Mouse (Mus musculus) MEL (cell line): ENCODE measurements around the gene Lcn2. TPM values are rescaled to one million over a fixed set of nuclear protein-coding genes. Genes with fewer than 3 reads are reported as not detected.
A peak's percentile ranks its signal among the peaks of the same experiment; 100 is the strongest.

Experiments used
- DNase-seq: peaks from one replicate; pipeline ENCODE4 v3.0.0; 2011; ENCODE audit warnings: low read depth, low spot score
- H3K27ac ChIP-seq: 2 replicates; pipeline ENCODE4 v1.5.1; 2012; ENCODE audit warnings: low read depth, mild to moderate bottlenecking, control low read depth, low read length, moderate library complexity; ENCODE audit not compliant: control insufficient read depth
- H3K27me3 ChIP-seq, 2 experiments: fragments of 150-350 bp in 1 of 2; sonication (generic) in 1 of 2; 2 replicates each; pipeline ENCODE4 v1.6.1; 2012; ENCODE audit warnings: low read length in 2 of 2, mild to moderate bottlenecking in 2 of 2, improper control_type of control experiment in 1 of 2, moderate library complexity in 1 of 2; ENCODE audit not compliant: insufficient read depth in 2 of 2, control insufficient read depth in 1 of 2
- H3K36me3 ChIP-seq, 2 experiments: 2 replicates each; pipeline ENCODE4 v1.6.1; 2012 to 2014; ENCODE audit warnings: low read length in 2 of 2, improper control_type of control experiment in 1 of 2, inconsistent platforms in 1 of 2, mild to moderate bottlenecking in 1 of 2; ENCODE audit not compliant: insufficient read depth in 2 of 2, control insufficient read depth in 1 of 2
- H3K4me1 ChIP-seq, 2 experiments: fragments of 150-350 bp in 1 of 2; sonication (generic) in 1 of 2; 2 replicates each; pipeline ENCODE4 v1.6.1; 2012; ENCODE audit warnings: low read length in 2 of 2, improper control_type of control experiment in 1 of 2, mild to moderate bottlenecking in 1 of 2; ENCODE audit not compliant: insufficient read depth in 2 of 2, control insufficient read depth in 1 of 2
- H3K4me3 ChIP-seq, 2 experiments: fragments of 150-350 bp in 1 of 2; sonication (generic) in 1 of 2; 2 replicates each; pipeline ENCODE4 v1.5.1; 2012; ENCODE audit warnings: low read depth in 2 of 2, low read length in 2 of 2, mild to moderate bottlenecking in 2 of 2, moderate library complexity in 2 of 2, control low read depth in 1 of 2, improper control_type of control experiment in 1 of 2; ENCODE audit not compliant: control insufficient read depth in 1 of 2, insufficient read depth in 1 of 2
- H3K79me2 ChIP-seq: 2 replicates; pipeline ENCODE4 v1.6.1; 2012; ENCODE audit warnings: mild to moderate bottlenecking, low read length, moderate library complexity; ENCODE audit not compliant: control insufficient read depth, poor library complexity, insufficient read depth
- H3K9ac ChIP-seq: 2 replicates; pipeline ENCODE4 v1.6.1; 2012; ENCODE audit warnings: low read depth, mild to moderate bottlenecking, control low read depth, low read length, moderate library complexity; ENCODE audit not compliant: control insufficient read depth, poor library complexity, severe bottlenecking
- H3K9me3 ChIP-seq: fragments of 150-350 bp; sonication (generic); replicated peaks from 2 replicates; pipeline ENCODE4 v1.6.1; 2012; ENCODE audit warnings: mild to moderate bottlenecking, low read length, improper control_type of control experiment, moderate library complexity; ENCODE audit not compliant: insufficient read depth
- BHLHE40 ChIP-seq: IDR thresholded peaks from 2 replicates; pipeline ENCODE4 v1.6.1; 2012; ENCODE audit warnings: low read depth, mild to moderate bottlenecking, inconsistent platforms, low read length, improper control_type of control experiment, borderline replicate concordance
- CTCF ChIP-seq, 3 experiments: IDR thresholded peaks in 2 of 3; conservative IDR thresholded peaks in 1 of 3; 2 replicates each; pipeline ENCODE4 v1.5.1; 2011 to 2012; ENCODE audit warnings: low read length in 3 of 3, low read depth in 2 of 3, mild to moderate bottlenecking in 2 of 3, improper control_type of control experiment in 1 of 3, inconsistent platforms in 1 of 3, mixed read lengths in 1 of 3, moderate library complexity in 1 of 3; ENCODE audit not compliant: control insufficient read depth in 1 of 3, insufficient read depth in 1 of 3, poor library complexity in 1 of 3, severe bottlenecking in 1 of 3
- ELF1 ChIP-seq: IDR thresholded peaks from 2 replicates; pipeline ENCODE4 v1.6.1; 2014; ENCODE audit warnings: low read depth, mild to moderate bottlenecking, inconsistent platforms, low read length, improper control_type of control experiment, moderate library complexity
- EP300 ChIP-seq, 2 experiments: IDR thresholded peaks; 2 replicates each; pipeline ENCODE4 v1.6.1; 2011; ENCODE audit warnings: improper control_type of control experiment in 2 of 2, low read length in 2 of 2, low read depth in 1 of 2, mild to moderate bottlenecking in 1 of 2
- ETS1 ChIP-seq: IDR thresholded peaks from 2 replicates; pipeline ENCODE4 v1.6.1; 2012; ENCODE audit warnings: low read depth, mild to moderate bottlenecking, inconsistent platforms, low read length, improper control_type of control experiment, moderate library complexity
- GABPA ChIP-seq: IDR thresholded peaks from 2 replicates; pipeline ENCODE4 v1.6.1; 2012; ENCODE audit warnings: low read depth, mild to moderate bottlenecking, inconsistent platforms, low read length, improper control_type of control experiment, moderate library complexity
- GATA1 ChIP-seq: IDR thresholded peaks from 2 replicates; pipeline ENCODE4 v1.6.1; 2011; ENCODE audit warnings: low read depth, low read length, improper control_type of control experiment
- HCFC1 ChIP-seq: IDR thresholded peaks from 2 replicates; pipeline ENCODE4 v1.6.1; 2012; ENCODE audit warnings: low read depth, mild to moderate bottlenecking, inconsistent platforms, low read length, improper control_type of control experiment, moderate library complexity
- MAFK ChIP-seq: IDR thresholded peaks from 2 replicates; pipeline ENCODE4 v1.6.1; 2011; ENCODE audit warnings: low read depth, mild to moderate bottlenecking, low read length, improper control_type of control experiment, borderline replicate concordance
- MAX ChIP-seq: IDR thresholded peaks from 2 replicates; pipeline ENCODE4 v1.6.1; 2011; ENCODE audit warnings: low read length, improper control_type of control experiment
- MEF2A ChIP-seq: IDR thresholded peaks from 2 replicates; pipeline ENCODE4 v1.6.1; 2014; ENCODE audit warnings: low read depth, mild to moderate bottlenecking, inconsistent platforms, low read length, improper control_type of control experiment; ENCODE audit not compliant: poor library complexity, insufficient replicate concordance, severe bottlenecking; ENCODE audit errors: extremely low read depth
- MXI1 ChIP-seq: IDR thresholded peaks from 2 replicates; pipeline ENCODE4 v1.6.1; 2011; ENCODE audit warnings: mild to moderate bottlenecking, low read depth, low read length, improper control_type of control experiment
- MYC ChIP-seq: IDR thresholded peaks from 2 replicates; pipeline ENCODE4 v1.6.1; 2011; ENCODE audit warnings: low read depth, mild to moderate bottlenecking, low read length, improper control_type of control experiment, moderate library complexity
- POLR2AphosphoS5 ChIP-seq: IDR thresholded peaks from 2 replicates; pipeline ENCODE4 v1.6.1; 2012; ENCODE audit warnings: low read depth, borderline replicate concordance, mild to moderate bottlenecking, inconsistent platforms, low read length, moderate library complexity, mixed read lengths
- RAD21 ChIP-seq: IDR thresholded peaks from 2 replicates; pipeline ENCODE4 v1.6.1; 2011; ENCODE audit warnings: mild to moderate bottlenecking, low read depth, low read length, improper control_type of control experiment
- SIN3A ChIP-seq: IDR thresholded peaks from 2 replicates; pipeline ENCODE4 v1.6.1; 2012; ENCODE audit warnings: low read length, improper control_type of control experiment, inconsistent platforms
- SMC3 ChIP-seq: IDR thresholded peaks from 2 replicates; pipeline ENCODE4 v1.6.1; 2011; ENCODE audit warnings: low read depth, low read length, improper control_type of control experiment
- TBP ChIP-seq: IDR thresholded peaks from 2 replicates; pipeline ENCODE4 v1.8.0; 2011; ENCODE audit warnings: low read depth, low read length, improper control_type of control experiment
- TCF12 ChIP-seq: IDR thresholded peaks from 2 replicates; pipeline ENCODE4 v1.6.1; 2014; ENCODE audit warnings: low read depth, mild to moderate bottlenecking, inconsistent platforms, low read length, improper control_type of control experiment, moderate library complexity
- UBTF ChIP-seq: IDR thresholded peaks from 2 replicates; pipeline ENCODE4 v1.6.1; 2012; ENCODE audit warnings: low read depth, mild to moderate bottlenecking, inconsistent platforms, low read length, improper control_type of control experiment, moderate library complexity, borderline replicate concordance; ENCODE audit not compliant: insufficient read depth
- USF1 ChIP-seq: IDR thresholded peaks from 2 replicates; pipeline ENCODE4 v1.6.1; 2014; ENCODE audit warnings: low read depth, mild to moderate bottlenecking, inconsistent platforms, low read length, improper control_type of control experiment, moderate library complexity
- USF2 ChIP-seq, 2 experiments: IDR thresholded peaks; 2 replicates each; pipeline ENCODE4 v1.6.1; 2011 to 2012; ENCODE audit warnings: improper control_type of control experiment in 2 of 2, low read length in 2 of 2, borderline replicate concordance in 1 of 2, inconsistent platforms in 1 of 2, low read depth in 1 of 2, mild to moderate bottlenecking in 1 of 2; ENCODE audit not compliant: insufficient read depth in 1 of 2
- ZC3H11A ChIP-seq: IDR thresholded peaks from 2 replicates; pipeline ENCODE4 v1.6.1; 2012; ENCODE audit warnings: low read depth, mild to moderate bottlenecking, inconsistent platforms, low read length, improper control_type of control experiment
- ZNF384 ChIP-seq: IDR thresholded peaks from 2 replicates; pipeline ENCODE4 v1.6.1; 2012; ENCODE audit warnings: low read depth, mild to moderate bottlenecking, inconsistent platforms, low read length, improper control_type of control experiment
- polyA plus RNA-seq, 2 experiments: library from polyadenylated mRNA; stranded (reverse) in 1 of 2; unstranded in 1 of 2; fragments of >175 nt in 1 of 2; fragments of >200 nt in 1 of 2; gene quantifications; 2 replicates each; pipeline versions ENCODE4 v1.2.1 to v1.2.4; 2012; ENCODE audit warnings: low replicate concordance in 2 of 2, low read depth in 1 of 2; ENCODE audit not compliant: insufficient read length in 2 of 2, insufficient read depth in 1 of 2, missing spikeins in 1 of 2
- total RNA-seq: library from RNA; depleted of rRNA; stranded (reverse); fragments of 300-350 nt; gene quantifications from 2 replicates; pipeline ENCODE4 v1.2.3, GENCODE M21; 2012

The Lcn2 gene
- total and polyA plus RNA-seq, 3 experiments: not detected

GRCm38 (mm10) chr2:32404663-32405062, 16.6 kb upstream of the Lcn2 start:
- Histone ChIP-seq H3K4me3 (no peak overlapping the region), H3K4me1 (no peaks in the 10 kb centered on the region), H3K27ac (no peak overlapping the region), H3K36me3 (no peaks in the 10 kb centered on the region), H3K79me2 (no peaks in the 10 kb centered on the region), H3K9ac (no peak overlapping the region), H3K27me3 (no peaks in the 10 kb centered on the region), H3K9me3 (no peaks in the 10 kb centered on the region)
- TF ChIP-seq USF2 (IDR thresholded peaks at IDR 0.05; ENCODE audit: borderline replicate concordance in 1 of 2, insufficient read depth in 1 of 2, low read depth in 1 of 2, low read length in 2 of 2) (no peak), POLR2AphosphoS5 (no peak), HCFC1 (peak; percentile 65), EP300 (IDR thresholded peaks at IDR 0.05; ENCODE audit: low read depth in 1 of 2, low read length in 2 of 2) (peak in 1 of 2 experiments; percentile 46; a peak in 2 of 4 replicates), ELF1 (no peak), GATA1 (peak; percentile 61; the same call in 1 of the 2 replicates), MYC (peak; percentile 78), ZC3H11A (peak; percentile 96), USF1 (no peak), SIN3A (peak; percentile 75; the same call in 1 of the 2 replicates), UBTF (no peak), SMC3 (peak; percentile 100), MXI1 (peak; percentile 33; the same call in 1 of the 2 replicates), RAD21 (peak; percentile 87), ZNF384 (peak; percentile 42; the same call in 1 of the 2 replicates), ETS1 (no peak), TCF12 (no peak), MAFK (no peak), CTCF (IDR thresholded peaks at IDR 0.05 in 2 of 3, conservative IDR thresholded peaks at IDR 0.05 in 1 of 3; ENCODE audit: control insufficient read depth in 1 of 3, insufficient read depth in 1 of 3, low read depth in 2 of 3, low read length in 3 of 3, poor library complexity in 1 of 3, severe bottlenecking in 1 of 3) (peak; percentile 99 to 100 (median 100)), BHLHE40 (no peak), TBP (0 out of 2 replicates have a peak, but pooled peaks have one; percentile 31), GABPA (no peak), MEF2A (no peak), MAX (no peak)
- peak; percentile 97 for DNase-seq
